16 mouse cellular contexts compared by ENCODE assay signal in the genomic region with DNA sequence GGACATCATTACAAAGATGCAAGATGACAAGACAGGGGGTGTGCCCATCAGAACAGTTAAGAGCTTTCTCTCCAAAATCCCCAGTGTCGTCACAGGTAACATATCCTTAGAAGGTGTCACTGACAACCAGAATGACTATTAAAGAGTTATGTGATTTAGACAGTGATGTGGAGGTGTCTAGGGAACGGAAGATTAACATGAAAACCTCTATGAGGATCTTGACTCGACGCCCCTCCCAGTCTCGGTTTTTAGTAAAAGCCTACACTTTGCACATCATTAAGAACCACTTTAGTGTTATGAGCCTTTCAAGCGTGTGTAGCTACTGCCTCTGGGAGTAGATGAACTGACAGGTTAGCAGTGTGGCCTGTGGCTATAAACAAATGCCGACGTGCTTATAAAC.
"Had no signal": no experiment of that assay in that cellular context is flagged by ENCODE, and none has a peak within 500 bp of the region (broad histone marks: within the 10 kb centered on the region; RNA-seq: fewer than 3 reads in every experiment).

No protein-coding gene starts in this region.

- H3K9ac ChIP-seq: limb, embryonic 13.5 days; liver, embryonic 12.5 days; liver, embryonic 15.5 days; midbrain, embryonic 12.5 days had no signal

- DNase-seq: kidney, postnatal 25 days; layer of hippocampus, adult 9-11 months; liver; lung, adult 18-20 months; lung, postnatal 14 days; thymus, adult 18-20 months; thymus, postnatal 36 days had no signal

- ATAC-seq: liver, embryonic 12.5 days; midbrain, embryonic 16.5 days had no signal

- H3K4me3 ChIP-seq: layer of hippocampus, adult 2 months; limb, embryonic 10.5 days; limb, embryonic 13.5 days; liver, embryonic 12.5 days; liver, embryonic 15.5 days; midbrain, embryonic 12.5 days had no signal

- H3K27me3 ChIP-seq: limb, embryonic 13.5 days; liver, embryonic 12.5 days; liver, embryonic 15.5 days; midbrain, embryonic 12.5 days had no signal

- H3K27ac ChIP-seq: kidney, postnatal 0 days; layer of hippocampus, adult 2 months; limb, embryonic 10.5 days; limb, embryonic 13.5 days; liver, embryonic 12.5 days; liver, embryonic 15.5 days; macrophage; midbrain, embryonic 12.5 days had no signal

- H3K4me1 ChIP-seq: limb, embryonic 10.5 days; liver, embryonic 12.5 days; liver, embryonic 15.5 days; midbrain, embryonic 12.5 days had no signal

- H3K36me3 ChIP-seq: limb, embryonic 10.5 days; limb, embryonic 13.5 days; liver, embryonic 12.5 days; liver, embryonic 15.5 days; midbrain, embryonic 12.5 days had no signal

- H3K4me2 ChIP-seq: limb, embryonic 13.5 days; liver, embryonic 12.5 days; liver, embryonic 15.5 days; midbrain, embryonic 12.5 days had no signal

- H3K9me3 ChIP-seq: limb, embryonic 10.5 days; limb, embryonic 13.5 days; liver, embryonic 12.5 days; liver, embryonic 15.5 days; midbrain, embryonic 12.5 days had no signal
